In genomic region chr2:94289169-94289568, GRCm38 (mm10) we compare ENCODE assay signal across 8 mouse cellular contexts.
DNase-seq lines count a peak whose midpoint lies in the region; ATAC-seq and TF ChIP-seq lines count a peak whose summit lies in the region.
"Had no signal": no experiment of that assay in that cellular context is flagged by ENCODE, and none has a peak within 500 bp of the region (broad histone marks: within the 10 kb centered on the region; RNA-seq: fewer than 3 reads in every experiment).

No protein-coding gene starts in this region.

- 6% methylated on average over 2 of the region's 2 CpGs for WGBS in liver, embryonic 12.5 days (ENCODE audit: insufficient replicate concordance)
- WGBS in liver, postnatal 0 days (ENCODE audit: insufficient replicate concordance), result 9% methylated on average over 2 of the region's 2 CpGs
- 0% methylated on average over 2 of the region's 2 CpGs for WGBS in embryonic facial prominence, embryonic 14.5 days
- WGBS in hindbrain, postnatal 0 days, result 0% methylated on average over 2 of the region's 2 CpGs
- WGBS in stomach, postnatal 0 days, result 0% methylated on average over 2 of the region's 2 CpGs

- TF ChIP-seq EP300 in liver, postnatal 0 days (IDR thresholded peaks at IDR 0.05; ENCODE audit: low read depth), result no peak
- no peak for TF ChIP-seq EP300 in stomach, postnatal 0 days (optimal IDR thresholded peaks at IDR 0.05)

- H3K4me1 ChIP-seq in liver, embryonic 12.5 days, result no peaks in the 10 kb centered on the region
- no peaks in the 10 kb centered on the region for H3K4me1 ChIP-seq in liver, postnatal 0 days (ENCODE audit: insufficient read depth)
- peaks cover 7% of the 10 kb centered on the region; the same call in 1 of the 2 replicates for H3K4me1 ChIP-seq in embryonic facial prominence, embryonic 14.5 days (ENCODE audit: control insufficient read depth, insufficient read depth, low read length)
- H3K4me1 ChIP-seq in hindbrain, postnatal 0 days (ENCODE audit: insufficient read depth, low read length), result 0 out of 2 replicates have a peak, but pooled peaks cover 13% of the 10 kb centered on the region
- no peaks in the 10 kb centered on the region for H3K4me1 ChIP-seq in stomach, postnatal 0 days (replicated peaks; ENCODE audit: control insufficient read depth, insufficient read depth)

- DNase-seq in liver, postnatal 0 days, result no peak
- DNase-seq in embryonic facial prominence, embryonic 14.5 days (ENCODE audit: low spot score), result peak; percentile 72
- DNase-seq in hindbrain, postnatal 0 days (ENCODE audit: low spot score), result peak; percentile 71
- DNase-seq in lung, postnatal 14 days, result peak; percentile 28
- DNase-seq in stomach, postnatal 0 days (ENCODE audit: low spot score), result peak; percentile 26
- DNase-seq in urinary bladder, postnatal 10 days (ENCODE audit: low spot score), result no peak

- no peak overlapping the region for H3K27ac ChIP-seq in liver, embryonic 12.5 days
- no peak overlapping the region for H3K27ac ChIP-seq in liver, postnatal 0 days (ENCODE audit: low read depth)
- no peak overlapping the region for H3K27ac ChIP-seq in embryonic facial prominence, embryonic 14.5 days (replicated peaks; ENCODE audit: low read depth, low read length)
- no peak overlapping the region for H3K27ac ChIP-seq in hindbrain, postnatal 0 days
- no peak overlapping the region for H3K27ac ChIP-seq in stomach, postnatal 0 days (replicated peaks)
- H3K27ac ChIP-seq: layer of hippocampus, adult 2 months had no signal

- H3K9me3 ChIP-seq in liver, embryonic 12.5 days (replicated peaks), result no peaks in the 10 kb centered on the region
- no peaks in the 10 kb centered on the region for H3K9me3 ChIP-seq in liver, postnatal 0 days (ENCODE audit: low read length)
- H3K9me3 ChIP-seq in embryonic facial prominence, embryonic 14.5 days (ENCODE audit: control insufficient read depth, low read length), result no peaks in the 10 kb centered on the region
- no peaks in the 10 kb centered on the region for H3K9me3 ChIP-seq in hindbrain, postnatal 0 days (ENCODE audit: low read length)
- H3K9me3 ChIP-seq in stomach, postnatal 0 days (ENCODE audit: control insufficient read depth, low read length), result no peaks in the 10 kb centered on the region

- H3K9ac ChIP-seq in liver, embryonic 12.5 days, result no peak overlapping the region
- no peak overlapping the region for H3K9ac ChIP-seq in liver, postnatal 0 days (replicated peaks)
- H3K9ac ChIP-seq in embryonic facial prominence, embryonic 14.5 days (ENCODE audit: low read depth, low read length), result no peak overlapping the region
- H3K9ac ChIP-seq in hindbrain, postnatal 0 days (replicated peaks; ENCODE audit: low read length), result no peak overlapping the region
- no peak overlapping the region for H3K9ac ChIP-seq in stomach, postnatal 0 days (ENCODE audit: low read length)

- H3K4me2 ChIP-seq in liver, embryonic 12.5 days, result no peak overlapping the region
- no peak overlapping the region for H3K4me2 ChIP-seq in liver, postnatal 0 days (ENCODE audit: low read depth, low read length)
- H3K4me2 ChIP-seq in embryonic facial prominence, embryonic 14.5 days (ENCODE audit: low read depth, low read length), result no peak overlapping the region
- H3K4me2 ChIP-seq in hindbrain, postnatal 0 days (ENCODE audit: low read depth, low read length), result no peak overlapping the region
- no peak overlapping the region for H3K4me2 ChIP-seq in stomach, postnatal 0 days (replicated peaks; ENCODE audit: low read depth)

- peaks cover 40% of the 10 kb centered on the region for H3K27me3 ChIP-seq in liver, embryonic 12.5 days (replicated peaks)
- no peaks in the 10 kb centered on the region; the same call in 1 of the 2 replicates for H3K27me3 ChIP-seq in liver, postnatal 0 days (ENCODE audit: insufficient read depth, low read length)
- no peaks in the 10 kb centered on the region for H3K27me3 ChIP-seq in embryonic facial prominence, embryonic 14.5 days (replicated peaks; ENCODE audit: control insufficient read depth, insufficient read depth, low read length)
- H3K27me3 ChIP-seq in hindbrain, postnatal 0 days (ENCODE audit: insufficient read depth, low read length), result no peaks in the 10 kb centered on the region
- H3K27me3 ChIP-seq in stomach, postnatal 0 days (ENCODE audit: control insufficient read depth, insufficient read depth, low read length), result no peaks in the 10 kb centered on the region

- ATAC-seq in liver, embryonic 12.5 days, result 0 out of 2 replicates have a peak, but pooled peaks have one; percentile 15
- ATAC-seq in liver, postnatal 0 days, result no peak
- peak; percentile 88; the same call in 1 of the 2 replicates for ATAC-seq in embryonic facial prominence, embryonic 14.5 days (ENCODE audit: low read depth)
- peak; percentile 86 for ATAC-seq in hindbrain, postnatal 0 days
- peak; percentile 49 for ATAC-seq in stomach, postnatal 0 days (ENCODE audit: low FRiP score, low TSS enrichment)

- no peak overlapping the region for H3K4me3 ChIP-seq in liver, embryonic 12.5 days
- H3K4me3 ChIP-seq in liver, postnatal 0 days (ENCODE audit: low read depth, low read length), result no peak overlapping the region
- H3K4me3 ChIP-seq in embryonic facial prominence, embryonic 14.5 days (ENCODE audit: low read depth, low read length), result no peak overlapping the region
- no peak overlapping the region for H3K4me3 ChIP-seq in hindbrain, postnatal 0 days (ENCODE audit: low read length)
- no peak overlapping the region for H3K4me3 ChIP-seq in stomach, postnatal 0 days (ENCODE audit: low read depth, low read length)
- H3K4me3 ChIP-seq: layer of hippocampus, adult 2 months had no signal

- no peak for TF ChIP-seq CTCF in liver, postnatal 0 days (IDR thresholded peaks at IDR 0.05; ENCODE audit: low read depth)
- no peak for TF ChIP-seq CTCF in hindbrain, postnatal 0 days (IDR thresholded peaks at IDR 0.05; ENCODE audit: low read depth)
- no peak for TF ChIP-seq CTCF in stomach, postnatal 0 days (IDR thresholded peaks at IDR 0.05; ENCODE audit: low read depth)

- no peaks in the 10 kb centered on the region for H3K36me3 ChIP-seq in liver, embryonic 12.5 days
- no peaks in the 10 kb centered on the region for H3K36me3 ChIP-seq in liver, postnatal 0 days (replicated peaks; ENCODE audit: insufficient read depth, low read length)
- no peaks in the 10 kb centered on the region for H3K36me3 ChIP-seq in embryonic facial prominence, embryonic 14.5 days (ENCODE audit: control insufficient read depth, insufficient read depth, low read length)
- H3K36me3 ChIP-seq in hindbrain, postnatal 0 days (ENCODE audit: insufficient read depth, low read length), result no peaks in the 10 kb centered on the region
- no peaks in the 10 kb centered on the region for H3K36me3 ChIP-seq in stomach, postnatal 0 days (ENCODE audit: control insufficient read depth, insufficient read depth, low read length)

Comparison
In these comparisons a context has a peak if more than half of its experiments do, and no peak if none do; other contexts are left out.
1. DNase-seq: peak in embryonic facial prominence, embryonic 14.5 days (single experiment), hindbrain, postnatal 0 days (single experiment), lung, postnatal 14 days (single experiment) and stomach, postnatal 0 days (single experiment); none in liver, postnatal 0 days (single experiment) and urinary bladder, postnatal 10 days (single experiment).